Mouse (Mus musculus) thymus, postnatal 14 days (tissue): ENCODE measurements around the gene Lrrtm3.

ENCODE experiments used
- DNase-seq: peaks from one replicate; pipeline ENCODE4 v3.0.0; 2021

Lrrtm3 gene

GRCm38 (mm10) chr10:64039760-64040535 is 50.1 kb downstream of the Lrrtm3 start:
- no peak for DNase-seq

- no peak for DNase-seq
Measured at GRCm38 (mm10) chr10:64030901-64031300, 59.2 kb downstream of the Lrrtm3 start.

- DNase-seq: no peak
Measured at GRCm38 (mm10) chr10:64023340-64023739, 66.7 kb downstream of the Lrrtm3 start.

GRCm38 (mm10) chr10:64020347-64020746 is 69.7 kb downstream of the Lrrtm3 start:
- DNase-seq: no peak

- no peak for DNase-seq
Measured at GRCm38 (mm10) chr10:64001996-64002395, 88.1 kb downstream of the Lrrtm3 start.

- DNase-seq: no peak
Measured at GRCm38 (mm10) chr10:64001531-64001930, 88.5 kb downstream of the Lrrtm3 start.

- no peak for DNase-seq
Measured at GRCm38 (mm10) chr10:63994251-63994650, 95.8 kb downstream of the Lrrtm3 start.

GRCm38 (mm10) chr10:63985576-63985975 is 104.5 kb downstream of the Lrrtm3 start:
- no peak for DNase-seq

- DNase-seq: no peak
Measured at GRCm38 (mm10) chr10:63979410-63979809, 110.7 kb downstream of the Lrrtm3 start.

GRCm38 (mm10) chr10:63978969-63979368 is 111.1 kb downstream of the Lrrtm3 start:
- DNase-seq: no peak

- no peak for DNase-seq
Measured at GRCm38 (mm10) chr10:63978535-63978934, 111.5 kb downstream of the Lrrtm3 start.

GRCm38 (mm10) chr10:63978101-63978500 is 112.0 kb downstream of the Lrrtm3 start:
- DNase-seq: no peak

- DNase-seq: no peak
Measured at GRCm38 (mm10) chr10:63972300-63972699, 117.8 kb downstream of the Lrrtm3 start.

GRCm38 (mm10) chr10:63954308-63954930 is 135.7 kb downstream of the Lrrtm3 start:
- no peak for DNase-seq

- DNase-seq: no peak
Measured at GRCm38 (mm10) chr10:63951481-63951880, 138.6 kb downstream of the Lrrtm3 start.

- DNase-seq: no peak
Measured at GRCm38 (mm10) chr10:63950867-63951266, 139.2 kb downstream of the Lrrtm3 start.

- DNase-seq: no peak
Measured at GRCm38 (mm10) chr10:63947266-63947665, 142.8 kb downstream of the Lrrtm3 start.

- no peak for DNase-seq
Measured at GRCm38 (mm10) chr10:63945534-63945933, 144.5 kb downstream of the Lrrtm3 start.

- DNase-seq: no peak
Measured at GRCm38 (mm10) chr10:63933946-63934345, 156.1 kb downstream of the Lrrtm3 start.

GRCm38 (mm10) chr10:63927334-63927733 is 162.7 kb downstream of the Lrrtm3 start, which contains the start of gene Gm10118:
Gene Gm10118, minus strand, starts transcription at chr10:63927434.
- DNase-seq: no peak

- DNase-seq: no peak
Measured at GRCm38 (mm10) chr10:63908878-63909277, 181.2 kb downstream of the Lrrtm3 start.

GRCm38 (mm10) chr10:63899891-63900290 is 190.2 kb downstream of the Lrrtm3 start:
- no peak for DNase-seq

GRCm38 (mm10) chr10:63894612-63895011 is 195.5 kb downstream of the Lrrtm3 start:
- DNase-seq: no peak

- DNase-seq: no peak
Measured at GRCm38 (mm10) chr10:63886449-63887088, 203.5 kb downstream of the Lrrtm3 start.
